Mouse (Mus musculus): Measurements from ENCODE around the gene Hoxb8. TPM values are rescaled to one million over a fixed set of nuclear protein-coding genes. Genes with fewer than 3 reads are reported as not detected.

Hoxb8 gene
- polyA plus RNA-seq, 1 experiment from 2014 or later: 0.62 TPM

- Histone ChIP-seq H3K4me2 (no peak overlapping the region), H3K9me3 (ENCODE audit: control insufficient read depth, low read length) (no peaks in the 10 kb centered on the region), H3K4me3 (ENCODE audit: low read depth, low read length) (no peak overlapping the region), H3K27ac (ENCODE audit: low read depth, low read length) (no peak overlapping the region), H3K27me3 (replicated peaks; ENCODE audit: control insufficient read depth, insufficient read depth, low read length) (peaks cover 100% of the 10 kb centered on the region), H3K4me1 (replicated peaks; ENCODE audit: control insufficient read depth, insufficient read depth, low read length) (no peaks in the 10 kb centered on the region), H3K9ac (ENCODE audit: low read depth, low read length) (no peak overlapping the region), H3K36me3 (ENCODE audit: control insufficient read depth, insufficient read depth, low read length) (no peaks in the 10 kb centered on the region)
- DNase-seq (ENCODE audit: low spot score) (no peak), ATAC-seq (replicated peaks; ENCODE audit: low FRiP score) (no peak)
- 19% methylated on average over 8 of the region's 8 CpGs for WGBS
Observed at GRCm38 (mm10) chr11:96280399-96281378, 1.0 kb upstream of the Hoxb8 start.

GRCm38 (mm10) chr11:96281396-96281795 lies 309 bp upstream of the Hoxb8 start:
- Histone ChIP-seq H3K36me3 (ENCODE audit: control insufficient read depth, insufficient read depth, low read length) (no peaks in the 10 kb centered on the region), H3K4me3 (ENCODE audit: low read depth, low read length) (no peak overlapping the region), H3K27ac (ENCODE audit: low read depth, low read length) (no peak overlapping the region), H3K27me3 (replicated peaks; ENCODE audit: control insufficient read depth, insufficient read depth, low read length) (peaks cover 100% of the 10 kb centered on the region), H3K9ac (ENCODE audit: low read depth, low read length) (no peak overlapping the region), H3K4me1 (replicated peaks; ENCODE audit: control insufficient read depth, insufficient read depth, low read length) (no peaks in the 10 kb centered on the region), H3K9me3 (ENCODE audit: control insufficient read depth, low read length) (no peaks in the 10 kb centered on the region), H3K4me2 (no peak overlapping the region)
- WGBS: 7% methylated on average over 18 of the region's 18 CpGs
- DNase-seq (ENCODE audit: low spot score) (no peak), ATAC-seq (replicated peaks; ENCODE audit: low FRiP score) (no peak)

- DNase-seq (ENCODE audit: low spot score): no peak
- 0 out of 2 replicates have a peak overlapping the region, but pooled peaks have one; percentile 14 for H3K9ac ChIP-seq (ENCODE audit: low read depth, low read length)
- peaks cover 100% of the 10 kb centered on the region for H3K27me3 ChIP-seq (replicated peaks; ENCODE audit: control insufficient read depth, insufficient read depth, low read length)
- H3K27ac ChIP-seq (ENCODE audit: low read depth, low read length): no peak overlapping the region
- H3K4me2 ChIP-seq: peak overlapping the region; percentile 49
- no peaks in the 10 kb centered on the region for H3K4me1 ChIP-seq (replicated peaks; ENCODE audit: control insufficient read depth, insufficient read depth, low read length)
- ATAC-seq (replicated peaks; ENCODE audit: low FRiP score): no peak
- peak overlapping the region; percentile 32 for H3K4me3 ChIP-seq (ENCODE audit: low read depth, low read length)
- no peaks in the 10 kb centered on the region for H3K9me3 ChIP-seq (ENCODE audit: control insufficient read depth, low read length)
- WGBS: under 1% methylated on average over 49 of the region's 49 CpGs
- H3K36me3 ChIP-seq (ENCODE audit: control insufficient read depth, insufficient read depth, low read length): no peaks in the 10 kb centered on the region
Observed at GRCm38 (mm10) chr11:96282795-96283430, 1.2 kb downstream of the Hoxb8 start.

GRCm38 (mm10) chr11:96284041-96284749 lies 2.5 kb downstream of the Hoxb8 start:
- Histone ChIP-seq H3K27ac (ENCODE audit: low read depth, low read length) (no peak overlapping the region), H3K9ac (ENCODE audit: low read depth, low read length) (peak overlapping the region; percentile 37; the same call in 1 of the 2 replicates)
- WGBS: 1% methylated on average over 44 of the region's 49 CpGs

GRCm38 (mm10) chr11:96284774-96285734 lies 3.3 kb downstream of the Hoxb8 start:
- H3K4me2 ChIP-seq: peak overlapping the region; percentile 49
- H3K27me3 ChIP-seq (replicated peaks; ENCODE audit: control insufficient read depth, insufficient read depth, low read length): peaks cover 100% of the 10 kb centered on the region
- no peak overlapping the region for H3K9ac ChIP-seq (ENCODE audit: low read depth, low read length)
- H3K36me3 ChIP-seq (ENCODE audit: control insufficient read depth, insufficient read depth, low read length): no peaks in the 10 kb centered on the region
- no peaks in the 10 kb centered on the region for H3K4me1 ChIP-seq (replicated peaks; ENCODE audit: control insufficient read depth, insufficient read depth, low read length)
- H3K27ac ChIP-seq (ENCODE audit: low read depth, low read length): no peak overlapping the region
- no peaks in the 10 kb centered on the region for H3K9me3 ChIP-seq (ENCODE audit: control insufficient read depth, low read length)
- ATAC-seq (replicated peaks; ENCODE audit: low FRiP score) (no peak), DNase-seq (ENCODE audit: low spot score) (no peak)
- 1% methylated on average over 34 of the region's 37 CpGs for WGBS
- peak overlapping the region; percentile 32 for H3K4me3 ChIP-seq (ENCODE audit: low read depth, low read length)

More at GRCm38 (mm10) chr11:96284041-96284749, 2.5 kb downstream of the Hoxb8 start:
- H3K4me1 ChIP-seq (replicated peaks; ENCODE audit: control insufficient read depth, insufficient read depth, low read length): no peaks in the 10 kb centered on the region
- no peak for DNase-seq (ENCODE audit: low spot score)
- ATAC-seq (replicated peaks; ENCODE audit: low FRiP score): no peak
- H3K4me2 ChIP-seq: peak overlapping the region; percentile 49
- H3K9me3 ChIP-seq (ENCODE audit: control insufficient read depth, low read length): no peaks in the 10 kb centered on the region
- H3K36me3 ChIP-seq (ENCODE audit: control insufficient read depth, insufficient read depth, low read length): no peaks in the 10 kb centered on the region
- H3K4me3 ChIP-seq (ENCODE audit: low read depth, low read length): peak overlapping the region; percentile 32
- peaks cover 100% of the 10 kb centered on the region for H3K27me3 ChIP-seq (replicated peaks; ENCODE audit: control insufficient read depth, insufficient read depth, low read length)

GRCm38 (mm10) chr11:96285771-96286738 lies 4.3 kb downstream of the Hoxb8 start, which contains the start of gene Hoxb7:
Gene Hoxb7, plus strand, starts transcription at chr11:96286623.
- no peak for DNase-seq (ENCODE audit: low spot score)
- peak within 1 kb of the TSS; percentile 40 for H3K4me3 ChIP-seq (ENCODE audit: low read depth, low read length)
- H3K27me3 ChIP-seq (replicated peaks; ENCODE audit: control insufficient read depth, insufficient read depth, low read length): peaks cover 100% of the 10 kb centered on the region
- ATAC-seq (replicated peaks; ENCODE audit: low FRiP score): no peak
- 2% methylated on average over 43 of the region's 43 CpGs for WGBS
- no peak within 1 kb of the TSS for H3K27ac ChIP-seq (ENCODE audit: low read depth, low read length)
- peak within 1 kb of the TSS; percentile 66 for H3K4me2 ChIP-seq
- no peaks in the 10 kb centered on the region for H3K9me3 ChIP-seq (ENCODE audit: control insufficient read depth, low read length)
- H3K9ac ChIP-seq (ENCODE audit: low read depth, low read length): no peak within 1 kb of the TSS
- H3K36me3 ChIP-seq (ENCODE audit: control insufficient read depth, insufficient read depth, low read length): no peaks in the 10 kb centered on the region
- no peaks in the 10 kb centered on the region for H3K4me1 ChIP-seq (replicated peaks; ENCODE audit: control insufficient read depth, insufficient read depth, low read length)

- ATAC-seq (replicated peaks; ENCODE audit: low FRiP score) (no peak), DNase-seq (ENCODE audit: low spot score) (no peak)
- Histone ChIP-seq H3K9me3 (ENCODE audit: control insufficient read depth, low read length) (no peaks in the 10 kb centered on the region), H3K4me2 (peak overlapping the region; percentile 66), H3K4me3 (ENCODE audit: low read depth, low read length) (peak overlapping the region; percentile 40), H3K36me3 (ENCODE audit: control insufficient read depth, insufficient read depth, low read length) (no peaks in the 10 kb centered on the region), H3K9ac (ENCODE audit: low read depth, low read length) (no peak overlapping the region), H3K4me1 (replicated peaks; ENCODE audit: control insufficient read depth, insufficient read depth, low read length) (no peaks in the 10 kb centered on the region), H3K27ac (ENCODE audit: low read depth, low read length) (no peak overlapping the region), H3K27me3 (replicated peaks; ENCODE audit: control insufficient read depth, insufficient read depth, low read length) (peaks cover 100% of the 10 kb centered on the region)
- 1% methylated on average over 55 of the region's 55 CpGs for WGBS
Observed at GRCm38 (mm10) chr11:96286739-96287385, 5.2 kb downstream of the Hoxb8 start.
